Mouse (Mus musculus) neural tube, embryonic 13.5 days (tissue): Measurements from ENCODE around the gene Hoxd11. TPM values are rescaled to one million over a fixed set of nuclear protein-coding genes. Genes with fewer than 3 reads are reported as not detected.
A peak's percentile ranks its signal among the peaks of the same experiment; 100 is the strongest.

Source experiments
- ATAC-seq: fragments of 200-750 bp; cut with Nextera tagmentation; 2 replicates; pipeline ENCODE4 v1.8.0; 2017; ENCODE audit warnings: low read depth, mild to moderate bottlenecking, moderate TSS enrichment, moderate library complexity
- H3K27ac ChIP-seq: fragments of 300-500 bp; sonication (generic); replicated peaks from 2 replicates; pipeline ENCODE4 v1.5.1; 2015; ENCODE audit warnings: moderate library complexity, mild to moderate bottlenecking, inconsistent platforms
- H3K27me3 ChIP-seq: fragments of 300-500 bp; sonication (generic); 2 replicates; pipeline ENCODE4 v1.6.1; 2015; ENCODE audit warnings: mild to moderate bottlenecking, inconsistent platforms
- H3K36me3 ChIP-seq: fragments of 300-500 bp; sonication (generic); 2 replicates; pipeline ENCODE4 v1.6.1; 2015; ENCODE audit warnings: mild to moderate bottlenecking, inconsistent platforms
- H3K4me1 ChIP-seq: fragments of 300-500 bp; sonication (generic); replicated peaks from 2 replicates; pipeline ENCODE4 v1.6.1; 2015; ENCODE audit warnings: inconsistent platforms
- H3K4me2 ChIP-seq: fragments of 300-500 bp; sonication (generic); 2 replicates; pipeline ENCODE4 v1.6.1; 2015; ENCODE audit warnings: inconsistent platforms, mild to moderate bottlenecking, moderate library complexity
- H3K4me3 ChIP-seq: fragments of 300-500 bp; sonication (generic); 2 replicates; pipeline ENCODE4 v1.5.1; 2015; ENCODE audit warnings: mild to moderate bottlenecking, inconsistent platforms
- H3K9ac ChIP-seq: fragments of 300-500 bp; sonication (generic); 2 replicates; pipeline ENCODE4 v1.6.1; 2015; ENCODE audit warnings: moderate library complexity, mild to moderate bottlenecking, inconsistent platforms
- H3K9me3 ChIP-seq: fragments of 300-500 bp; sonication (generic); 2 replicates; pipeline ENCODE4 v1.6.1; 2016; ENCODE audit warnings: inconsistent platforms
- WGBS: fragments of 180-500 bp; shearing (Covaris S2); methylation state at CpG from one replicate; pipeline ENCODE4 v1.1.7; 2015; 5-methylcytosine and 5-hydroxymethylcytosine counted together
- polyA plus RNA-seq: library from polyadenylated mRNA; unstranded; fragments of >200 nt; fragmentation: Nextera tagmentation; extraction: Ambion mirVana; gene quantifications from 2 replicates; pipeline ENCODE4 v1.2.1, GENCODE M21; 2015

Gene Hoxd11
- polyA plus RNA-seq, 1 experiment from 2014 or later = 4.0 TPM

GRCm38 (mm10) chr2:74725171-74725570 is 45.8 kb downstream of the Hoxd11 start:
- H3K4me3 ChIP-seq = peak overlapping the region; percentile 46
- H3K9ac ChIP-seq = peak overlapping the region; percentile 80
- H3K9me3 ChIP-seq = no peaks in the 10 kb centered on the region
- no peaks in the 10 kb centered on the region for H3K27me3 ChIP-seq
- no peak for ATAC-seq
- peak overlapping the region; percentile 93 for H3K27ac ChIP-seq
- H3K4me1 ChIP-seq = peaks cover 98% of the 10 kb centered on the region
- peaks cover 50% of the 10 kb centered on the region for H3K36me3 ChIP-seq
- 11% methylated on average over 17 of the region's 17 CpGs for WGBS
- peak overlapping the region; percentile 74 for H3K4me2 ChIP-seq

GRCm38 (mm10) chr2:74726551-74726950 is 47.2 kb downstream of the Hoxd11 start, which contains the start of gene Gm28230:
Gm28230 (plus strand) TSS chr2:74726728.
- H3K4me2 ChIP-seq = peak within 1 kb of the TSS; percentile 74

GRCm38 (mm10) chr2:74726973-74727639 is 47.7 kb downstream of the Hoxd11 start:
- Histone ChIP-seq H3K4me3 (peak overlapping the region; percentile 46), H3K4me2 (peak overlapping the region; percentile 74), H3K27ac (peak overlapping the region; percentile 93), H3K4me1 (peaks cover 98% of the 10 kb centered on the region), H3K36me3 (peaks cover 63% of the 10 kb centered on the region), H3K27me3 (no peaks in the 10 kb centered on the region), H3K9ac (peak overlapping the region; percentile 80), H3K9me3 (no peaks in the 10 kb centered on the region)
- WGBS = 1% methylated on average over 43 of the region's 43 CpGs
- peak; percentile 15 for ATAC-seq

More at GRCm38 (mm10) chr2:74726551-74726950, 47.2 kb downstream of the Hoxd11 start, which contains the start of gene Gm28230:
- Histone ChIP-seq H3K27ac (peak within 1 kb of the TSS; percentile 93), H3K4me3 (peak within 1 kb of the TSS; percentile 46), H3K4me1 (peaks cover 98% of the 10 kb centered on the region), H3K27me3 (no peaks in the 10 kb centered on the region), H3K9ac (peak within 1 kb of the TSS; percentile 80), H3K9me3 (no peaks in the 10 kb centered on the region), H3K36me3 (peaks cover 63% of the 10 kb centered on the region)
- ATAC-seq = peak; percentile 16; the same call in 1 of the 2 replicates
- 10% methylated on average over 5 of the region's 5 CpGs for WGBS

- WGBS = 2% methylated on average over 24 of the region's 25 CpGs
- H3K4me3 ChIP-seq = peak overlapping the region; percentile 46
- H3K27me3 ChIP-seq = no peaks in the 10 kb centered on the region
- peak overlapping the region; percentile 74 for H3K4me2 ChIP-seq
- H3K9ac ChIP-seq = peak overlapping the region; percentile 80
- H3K9me3 ChIP-seq = no peaks in the 10 kb centered on the region
- peak overlapping the region; percentile 93 for H3K27ac ChIP-seq
- H3K36me3 ChIP-seq = peaks cover 63% of the 10 kb centered on the region
- peaks cover 98% of the 10 kb centered on the region for H3K4me1 ChIP-seq
- peak; percentile 62 for ATAC-seq
Measured at GRCm38 (mm10) chr2:74727640-74728302, 48.4 kb downstream of the Hoxd11 start.

- 15% methylated on average over 13 of the region's 13 CpGs for WGBS
- H3K4me3 ChIP-seq = peak overlapping the region; percentile 46
- peak overlapping the region; percentile 80 for H3K9ac ChIP-seq
- no peaks in the 10 kb centered on the region for H3K27me3 ChIP-seq
- ATAC-seq = no peak
- H3K4me2 ChIP-seq = peak overlapping the region; percentile 74
- peaks cover 58% of the 10 kb centered on the region for H3K36me3 ChIP-seq
- no peaks in the 10 kb centered on the region for H3K9me3 ChIP-seq
- peak overlapping the region; percentile 93 for H3K27ac ChIP-seq
- H3K4me1 ChIP-seq = peaks cover 98% of the 10 kb centered on the region
Measured at GRCm38 (mm10) chr2:74728303-74728680, 48.9 kb downstream of the Hoxd11 start.

GRCm38 (mm10) chr2:74730331-74730730 is 51.0 kb downstream of the Hoxd11 start:
- Histone ChIP-seq H3K4me1 (peaks cover 98% of the 10 kb centered on the region), H3K27ac (peak overlapping the region; percentile 99), H3K9ac (peak overlapping the region; percentile 86), H3K4me2 (peak overlapping the region; percentile 68), H3K4me3 (peak overlapping the region; percentile 38), H3K27me3 (no peaks in the 10 kb centered on the region), H3K36me3 (peaks cover 54% of the 10 kb centered on the region), H3K9me3 (no peaks in the 10 kb centered on the region)
- WGBS = 8% methylated on average over 8 of the region's 8 CpGs
- ATAC-seq = no peak

GRCm38 (mm10) chr2:74731055-74731454 is 51.7 kb downstream of the Hoxd11 start:
- Histone ChIP-seq H3K9ac (peak overlapping the region; percentile 86), H3K9me3 (no peaks in the 10 kb centered on the region), H3K36me3 (peaks cover 55% of the 10 kb centered on the region), H3K27me3 (no peaks in the 10 kb centered on the region), H3K4me2 (peak overlapping the region; percentile 68), H3K4me1 (peaks cover 98% of the 10 kb centered on the region), H3K27ac (peak overlapping the region; percentile 99), H3K4me3 (peak overlapping the region; percentile 38)
- ATAC-seq = no peak

- Histone ChIP-seq H3K4me3 (peak overlapping the region; percentile 38), H3K9ac (peak overlapping the region; percentile 86), H3K4me1 (peaks cover 98% of the 10 kb centered on the region), H3K9me3 (no peaks in the 10 kb centered on the region), H3K36me3 (peaks cover 47% of the 10 kb centered on the region), H3K27ac (peak overlapping the region; percentile 99), H3K4me2 (peak overlapping the region; percentile 68), H3K27me3 (no peaks in the 10 kb centered on the region)
- 6% methylated on average over 9 of the region's 9 CpGs for WGBS
- ATAC-seq = no peak
Measured at GRCm38 (mm10) chr2:74731799-74732512, 52.6 kb downstream of the Hoxd11 start.

GRCm38 (mm10) chr2:74732513-74733316 is 53.4 kb downstream of the Hoxd11 start:
- Histone ChIP-seq H3K27ac (peak overlapping the region; percentile 99), H3K9me3 (no peaks in the 10 kb centered on the region), H3K36me3 (peaks cover 40% of the 10 kb centered on the region), H3K4me2 (peak overlapping the region; percentile 68), H3K9ac (peak overlapping the region; percentile 86), H3K27me3 (no peaks in the 10 kb centered on the region), H3K4me3 (peak overlapping the region; percentile 38), H3K4me1 (peaks cover 98% of the 10 kb centered on the region)
- under 1% methylated on average over 52 of the region's 52 CpGs for WGBS
- ATAC-seq = no peak

- Histone ChIP-seq H3K27me3 (no peaks in the 10 kb centered on the region), H3K36me3 (peaks cover 34% of the 10 kb centered on the region), H3K4me3 (peak overlapping the region; percentile 38), H3K27ac (peak overlapping the region; percentile 99), H3K4me2 (peak overlapping the region; percentile 68), H3K4me1 (peaks cover 98% of the 10 kb centered on the region), H3K9me3 (no peaks in the 10 kb centered on the region), H3K9ac (peak overlapping the region; percentile 86)
- 0 out of 2 replicates have a peak, but pooled peaks have one; percentile 9 for ATAC-seq
- 1% methylated on average over 16 of the region's 16 CpGs for WGBS
Measured at GRCm38 (mm10) chr2:74733317-74733661, 53.9 kb downstream of the Hoxd11 start.

- Histone ChIP-seq H3K27ac (peak overlapping the region; percentile 99), H3K4me2 (peak overlapping the region; percentile 68), H3K9ac (peak overlapping the region; percentile 86), H3K4me3 (peak overlapping the region; percentile 38), H3K27me3 (no peaks in the 10 kb centered on the region), H3K9me3 (no peaks in the 10 kb centered on the region), H3K36me3 (peaks cover 29% of the 10 kb centered on the region), H3K4me1 (peaks cover 98% of the 10 kb centered on the region)
- no peak for ATAC-seq
- WGBS = 3% methylated on average over 6 of the region's 6 CpGs
Measured at GRCm38 (mm10) chr2:74733765-74734164, 54.4 kb downstream of the Hoxd11 start.
